8 mouse cellular contexts compared by ENCODE assay signal in the genomic region with DNA sequence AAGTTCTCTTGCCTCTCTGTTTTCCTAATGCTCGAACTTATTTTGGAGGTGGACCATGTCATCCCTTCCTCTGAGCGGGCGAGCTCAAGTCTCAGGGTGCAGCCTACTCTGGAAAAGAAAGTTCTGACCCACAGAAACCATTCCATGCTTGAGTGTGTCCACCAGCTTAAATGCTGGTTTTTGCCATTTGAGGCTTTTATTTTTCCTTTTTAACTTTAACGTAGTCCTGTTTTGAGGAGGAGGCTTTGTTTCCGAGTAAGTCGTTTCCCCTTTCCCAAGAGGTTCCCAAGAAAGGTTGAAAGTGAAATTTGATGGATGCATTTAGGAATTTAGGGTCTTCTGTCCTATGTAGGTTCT. TPM values are rescaled to one million over a fixed set of nuclear protein-coding genes. Genes with fewer than 3 reads are reported as not detected.
DNase-seq lines count a peak whose midpoint lies in the region; ATAC-seq and TF ChIP-seq lines count a peak whose summit lies in the region.

No protein-coding gene starts in this region.

- 0% methylated on average over 6 of the region's 6 CpGs for WGBS in heart, embryonic 13.5 days
- under 1% methylated on average over 6 of the region's 6 CpGs for WGBS in forebrain, embryonic 15.5 days
- 0% methylated on average over 6 of the region's 6 CpGs for WGBS in liver, postnatal 0 days (ENCODE audit: insufficient replicate concordance)

- peak overlapping the region; percentile 90 for H3K9ac ChIP-seq in heart, embryonic 13.5 days
- H3K9ac ChIP-seq in ES-Bruce4 (ENCODE audit: low read depth, poor library complexity, severe bottlenecking) = peak overlapping the region; percentile 76
- peak overlapping the region; percentile 93 for H3K9ac ChIP-seq in forebrain, embryonic 15.5 days (replicated peaks)
- H3K9ac ChIP-seq in liver, postnatal 0 days (replicated peaks) = peak overlapping the region; percentile 92

- DNase-seq in heart, postnatal 10 days = no peak
- no peak for DNase-seq in liver, postnatal 0 days
- no peak for DNase-seq in urinary bladder, postnatal 14 days (ENCODE audit: low spot score)
- no peak for DNase-seq in left cerebral cortex, postnatal 36 days (ENCODE audit: low spot score in 2 of 2)
- DNase-seq in kidney, postnatal 10 days = no peak

- TF ChIP-seq EP300 in ES-Bruce4 (IDR thresholded peaks at IDR 0.05; ENCODE audit: insufficient read depth, low read depth, low read length) = no peak
- no peak for TF ChIP-seq EP300 in liver, postnatal 0 days (IDR thresholded peaks at IDR 0.05; ENCODE audit: low read depth)

- H3K4me2 ChIP-seq in heart, embryonic 13.5 days = peak overlapping the region; percentile 94
- peak overlapping the region; percentile 76 for H3K4me2 ChIP-seq in forebrain, embryonic 15.5 days (replicated peaks)
- peak overlapping the region; percentile 97 for H3K4me2 ChIP-seq in liver, postnatal 0 days (ENCODE audit: low read depth, low read length)

- TF ChIP-seq POLR2A in ES-Bruce4 (IDR thresholded peaks at IDR 0.05; ENCODE audit: insufficient read depth, low read length) = no peak

- peak overlapping the region; percentile 80 for H3K27ac ChIP-seq in heart, embryonic 13.5 days (replicated peaks)
- H3K27ac ChIP-seq in ES-Bruce4 (ENCODE audit: insufficient read depth, low read length) = no peak overlapping the region
- H3K27ac ChIP-seq in forebrain, embryonic 15.5 days (replicated peaks) = peak overlapping the region; percentile 91
- H3K27ac ChIP-seq in liver, postnatal 0 days (ENCODE audit: low read depth) = peak overlapping the region; percentile 93

- TF ChIP-seq CTCF in ES-Bruce4 (IDR thresholded peaks at IDR 0.05; ENCODE audit: low read depth, low read length) = no peak
- TF ChIP-seq CTCF in liver, postnatal 0 days (IDR thresholded peaks at IDR 0.05; ENCODE audit: low read depth) = no peak

- ATAC-seq in heart, embryonic 13.5 days (ENCODE audit: extremely low read depth, insufficient number of reproducible peaks, low FRiP score, low TSS enrichment) = no peak
- no peak for ATAC-seq in forebrain, embryonic 15.5 days (replicated peaks)
- no peak for ATAC-seq in liver, postnatal 0 days

- H3K9me3 ChIP-seq in heart, embryonic 13.5 days = no peaks in the 10 kb centered on the region
- no peaks in the 10 kb centered on the region for H3K9me3 ChIP-seq in ES-Bruce4 (replicated peaks; ENCODE audit: control insufficient read depth, insufficient read depth, low read length, poor library complexity, severe bottlenecking)
- no peaks in the 10 kb centered on the region for H3K9me3 ChIP-seq in forebrain, embryonic 15.5 days
- H3K9me3 ChIP-seq in liver, postnatal 0 days (ENCODE audit: low read length) = no peaks in the 10 kb centered on the region

- H3K4me3 ChIP-seq in heart, embryonic 13.5 days = peak overlapping the region; percentile 85
- peak overlapping the region; percentile 90 for H3K4me3 ChIP-seq in ES-Bruce4 (ENCODE audit: low read depth, low read length)
- H3K4me3 ChIP-seq in forebrain, embryonic 15.5 days = peak overlapping the region; percentile 90
- peak overlapping the region; percentile 94 for H3K4me3 ChIP-seq in liver, postnatal 0 days (ENCODE audit: low read depth, low read length)

- peaks cover 11% of the 10 kb centered on the region for H3K36me3 ChIP-seq in heart, embryonic 13.5 days
- peaks cover 8% of the 10 kb centered on the region for H3K36me3 ChIP-seq in ES-Bruce4 (ENCODE audit: control insufficient read depth, insufficient read depth, low read length, poor library complexity, severe bottlenecking)
- peaks cover 6% of the 10 kb centered on the region for H3K36me3 ChIP-seq in forebrain, embryonic 15.5 days
- peaks cover 1% of the 10 kb centered on the region for H3K36me3 ChIP-seq in liver, postnatal 0 days (replicated peaks; ENCODE audit: insufficient read depth, low read length)

- H3K27me3 ChIP-seq in heart, embryonic 13.5 days (replicated peaks) = no peaks in the 10 kb centered on the region
- no peaks in the 10 kb centered on the region for H3K27me3 ChIP-seq in ES-Bruce4 (ENCODE audit: control insufficient read depth, insufficient read depth, low read length, poor library complexity, severe bottlenecking)
- no peaks in the 10 kb centered on the region for H3K27me3 ChIP-seq in forebrain, embryonic 15.5 days
- H3K27me3 ChIP-seq in liver, postnatal 0 days (ENCODE audit: insufficient read depth, low read length) = no peaks in the 10 kb centered on the region

- H3K4me1 ChIP-seq in heart, embryonic 13.5 days = peaks cover 16% of the 10 kb centered on the region
- no peaks in the 10 kb centered on the region for H3K4me1 ChIP-seq in ES-Bruce4 (ENCODE audit: control insufficient read depth, insufficient read depth, low read length)
- H3K4me1 ChIP-seq in forebrain, embryonic 15.5 days = peaks cover 21% of the 10 kb centered on the region
- H3K4me1 ChIP-seq in liver, postnatal 0 days (ENCODE audit: insufficient read depth) = peaks cover 14% of the 10 kb centered on the region

- intact Hi-C loops in heart, postnatal 10 days (cut with DNase I) = loop anchor here (10.0 kb wide), 1 partner anchor 452 kb away; a partner anchor contains a TSS
- intact Hi-C loops in left cerebral cortex, postnatal 36 days (cut with DNase I) = no loop called here

RNA-seq across cellular contexts. Expression of a gene that starts 0.6 kb away (rescaled TPM):
- 5.0 and 5.8 TPM in 2 replicates for polyA plus RNA-seq in heart, embryonic 13.5 days (2015; fragmentation: Nextera tagmentation; extraction: Ambion mirVana)
- total RNA-seq in heart, postnatal 10 days (2021) = 10 to 100 TPM; 15.3 to 17.3 TPM
- 53.6 and 59.9 TPM in 2 replicates for polyA plus RNA-seq in ES-Bruce4 (2011; ENCODE audit: insufficient read depth, insufficient read length, low read depth, missing spikeins)
- 14.3 and 16.5 TPM in 2 replicates for polyA plus RNA-seq in forebrain, embryonic 15.5 days (2015; fragmentation: Nextera tagmentation; extraction: Ambion mirVana)
- polyA plus RNA-seq in liver, postnatal 0 days (2015; fragmentation: Nextera tagmentation; extraction: Ambion mirVana) = 3.4 and 3.6 TPM in 2 replicates
- 10 to 100 TPM; 48.7 to 54.9 TPM for total RNA-seq in left cerebral cortex, postnatal 36 days (2021)

RNA-seq across cellular contexts. Expression of a gene that starts 0.8 kb away (rescaled TPM):
- 62.0 and 64.2 TPM in 2 replicates for polyA plus RNA-seq in heart, embryonic 13.5 days (2015; fragmentation: Nextera tagmentation; extraction: Ambion mirVana)
- 10 to 100 TPM; 48.1 to 51.8 TPM for total RNA-seq in heart, postnatal 10 days (2021)
- 122 and 130 TPM in 2 replicates for polyA plus RNA-seq in ES-Bruce4 (2011; ENCODE audit: insufficient read depth, insufficient read length, low read depth, missing spikeins)
- 450 and 468 TPM in 2 replicates for polyA plus RNA-seq in forebrain, embryonic 15.5 days (2015; fragmentation: Nextera tagmentation; extraction: Ambion mirVana)
- 120 and 121 TPM in 2 replicates for polyA plus RNA-seq in liver, postnatal 0 days (2015; fragmentation: Nextera tagmentation; extraction: Ambion mirVana)
- 10 to 100 TPM; 40.2 to 45.9 TPM for total RNA-seq in left cerebral cortex, postnatal 36 days (2021)
